Mouse (Mus musculus) cerebellum, adult 2 months (tissue): ENCODE data around the gene Htr6.

Experiments
- CTCF ChIP-seq: fragments of 200-500 bp; IDR thresholded peaks from 2 replicates; pipeline ENCODE4 v1.5.1; 2011; ENCODE audit warnings: low read depth, mild to moderate bottlenecking, control low read depth, low read length, moderate library complexity, borderline replicate concordance; ENCODE audit not compliant: insufficient read depth
- POLR2A ChIP-seq: fragments of 200-500 bp; IDR thresholded peaks from 2 replicates; pipeline ENCODE4 v1.6.1; 2011; ENCODE audit warnings: low read length, control low read depth, borderline replicate concordance; ENCODE audit not compliant: insufficient read depth

DNA sequence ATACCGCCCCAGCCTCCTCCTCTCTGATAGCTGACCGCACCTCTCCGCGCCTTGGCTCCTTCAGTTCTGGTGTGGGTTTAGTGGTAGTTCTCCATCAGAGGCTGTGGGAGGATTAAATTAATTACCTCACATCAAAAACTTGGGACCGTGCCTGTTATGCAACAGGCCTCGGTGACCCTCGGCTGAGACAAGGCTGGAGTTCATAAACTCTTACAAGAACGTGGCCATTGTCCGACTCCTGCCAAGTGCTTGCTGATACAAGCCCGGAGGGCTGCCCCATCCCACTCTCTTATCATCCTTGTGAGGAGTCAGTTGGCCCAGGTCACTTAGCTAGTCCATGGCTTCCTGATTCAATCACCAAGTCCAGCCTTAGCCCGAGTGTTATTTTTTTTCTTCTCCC, 62.1 kb downstream of the Htr6 start:
- TF ChIP-seq CTCF = no peak
- TF ChIP-seq POLR2A = no peak
